Mouse (Mus musculus) heart, adult 11 months (tissue): ENCODE data around the gene Etfrf1.

Experiments used
- DNase-seq: peaks from one replicate; pipeline ENCODE4 v3.0.0; 2022

The Etfrf1 gene

GRCm38 (mm10) chr6:145234391-145234790, 23.5 kb downstream of the Etfrf1 start:
- no peak for DNase-seq

DNA sequence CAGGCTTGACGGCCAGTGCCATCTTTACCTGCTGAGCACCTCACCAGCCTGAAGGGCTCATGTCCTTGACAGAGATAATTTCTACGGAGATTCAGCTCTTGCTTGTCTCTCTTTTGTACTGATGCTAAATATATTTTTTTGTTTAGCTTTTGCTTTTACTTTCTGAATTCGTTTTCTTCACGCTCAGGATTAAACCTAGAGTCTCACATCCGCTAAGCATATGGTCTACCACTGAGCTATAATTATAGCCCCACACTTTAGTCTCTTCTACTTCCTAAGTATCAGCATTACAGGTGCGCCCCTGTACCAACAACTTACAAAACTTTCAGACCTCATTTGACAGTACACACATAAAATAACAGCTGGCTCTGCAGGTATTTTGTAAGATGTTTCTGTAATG, 24.4 kb downstream of the Etfrf1 start:
- peak; percentile 61 for DNase-seq

DNA sequence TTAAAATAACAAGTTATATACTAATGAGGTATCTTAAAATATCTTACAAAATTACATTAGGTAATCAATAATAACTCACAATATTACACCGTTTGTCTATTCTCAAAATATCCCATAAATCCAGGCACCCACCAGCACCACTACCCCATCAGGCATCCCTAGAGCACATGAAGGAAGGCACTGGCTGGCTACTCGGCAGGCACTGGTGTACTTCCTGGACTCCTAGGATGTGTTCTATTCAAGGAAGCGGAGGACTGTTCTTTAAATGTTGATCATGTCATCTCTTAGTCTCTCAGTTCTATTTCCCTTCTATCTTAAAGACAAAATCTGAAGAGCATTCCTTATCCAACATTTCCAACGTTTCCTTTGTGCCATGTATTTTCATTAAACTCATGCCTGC, 26.2 kb downstream of the Etfrf1 start:
- DNase-seq, result peak; percentile 66

- no peak for DNase-seq
These were observed 29.4 kb downstream of the Etfrf1 start for GRCm38 (mm10) chr6:145240285-145240684.

DNA sequence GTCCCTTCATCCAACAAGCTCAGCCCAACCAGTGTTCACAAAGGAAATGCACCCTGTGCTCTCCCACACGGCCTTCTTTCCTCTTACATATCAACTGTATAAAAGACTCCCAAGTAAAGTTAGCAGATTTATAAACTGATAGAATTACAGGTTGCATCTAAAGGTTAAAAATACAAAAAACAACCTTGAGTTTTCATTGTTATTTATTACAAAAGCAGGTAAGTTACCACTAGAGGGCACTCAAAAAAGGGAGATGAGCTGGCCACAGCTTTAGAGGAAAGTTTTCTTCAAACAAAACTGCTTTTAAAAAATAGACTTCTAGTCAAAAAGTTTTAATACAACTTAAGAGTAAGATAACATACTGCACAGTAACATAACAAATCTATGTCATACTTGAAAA, 31.6 kb downstream of the Etfrf1 start:
- DNase-seq, result no peak

DNA sequence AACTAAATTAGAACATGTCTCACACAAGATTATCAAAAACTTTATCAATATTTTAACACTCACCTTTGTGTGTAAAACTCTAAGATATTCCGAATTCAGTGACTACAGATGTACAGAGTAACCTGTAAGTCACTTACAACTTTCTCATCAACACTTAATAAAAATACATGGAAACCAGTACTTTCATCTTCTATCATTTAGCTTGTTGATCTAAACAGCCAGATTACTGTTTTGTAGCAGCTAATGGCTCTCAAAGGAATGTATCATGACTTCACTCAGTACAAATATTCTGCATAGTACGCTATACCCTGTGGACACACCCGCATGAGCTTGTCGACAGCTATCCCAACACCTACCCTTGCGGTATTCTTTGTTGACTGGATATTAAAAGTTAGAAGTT, 35.9 kb downstream of the Etfrf1 start:
- DNase-seq, result no peak

GRCm38 (mm10) chr6:145247886-145248285, 37.0 kb downstream of the Etfrf1 start:
- DNase-seq, result peak; percentile 82

DNA sequence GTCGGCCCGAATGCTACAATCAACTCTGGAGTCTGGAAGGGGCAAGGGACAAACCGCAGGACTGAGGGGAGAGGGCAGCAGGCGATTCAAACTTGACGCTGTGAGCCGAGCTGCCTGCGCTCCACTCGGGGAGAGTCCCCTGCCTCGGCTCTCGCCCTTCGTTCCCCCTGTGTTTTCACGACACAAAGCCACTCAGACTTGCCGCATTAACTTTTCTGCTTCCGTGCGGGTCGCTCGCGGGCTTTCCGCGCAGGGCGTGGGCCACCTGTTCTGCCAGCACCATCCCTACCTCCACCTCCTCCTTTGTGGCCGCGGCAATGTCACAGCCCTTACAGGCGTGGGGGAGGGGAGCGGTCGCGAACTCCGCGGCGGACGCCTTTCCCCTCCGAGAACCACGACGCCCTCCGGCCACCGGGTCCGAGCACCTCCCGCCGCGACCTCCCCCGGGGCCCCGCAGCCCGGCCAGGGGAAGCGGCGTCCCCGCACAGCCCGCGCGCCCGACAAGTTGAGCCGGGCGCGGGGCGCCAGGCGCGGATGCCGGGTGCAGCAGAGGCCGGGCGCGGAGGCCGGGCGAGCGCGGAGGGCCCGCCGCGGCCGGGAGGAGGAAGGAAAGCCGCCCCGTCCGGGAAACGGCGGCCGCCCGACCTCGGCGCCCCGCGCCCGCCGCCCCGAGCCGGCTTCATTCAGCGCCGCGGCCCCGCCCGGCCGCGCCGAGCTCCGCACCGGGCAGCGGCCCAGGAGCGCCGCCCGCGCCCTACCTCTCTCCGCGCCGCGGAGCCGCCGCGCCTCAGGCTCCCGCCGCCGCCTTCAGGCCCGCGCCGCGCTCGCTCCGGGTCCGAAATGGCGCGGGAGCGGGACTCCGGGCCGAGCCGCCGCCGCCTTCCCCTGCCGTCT, 38.6 kb downstream of the Etfrf1 start:
- DNase-seq, result peak; percentile 97

- peak; percentile 99 for DNase-seq
These were observed 39.4 kb downstream of the Etfrf1 start, which contains the start of gene Kras for GRCm38 (mm10) chr6:145250185-145250791. Gene Kras, minus strand, starts transcription at chr6:145250239.

- DNase-seq, result no peak
These were observed 39.9 kb downstream of the Etfrf1 start for GRCm38 (mm10) chr6:145250820-145251219.

- DNase-seq, result peak; percentile 97
These were observed 45.2 kb downstream of the Etfrf1 start for GRCm38 (mm10) chr6:145255952-145256700.

- DNase-seq, result peak; percentile 91
These were observed 45.8 kb downstream of the Etfrf1 start for GRCm38 (mm10) chr6:145256701-145257073.

GRCm38 (mm10) chr6:145262314-145262713, 51.4 kb downstream of the Etfrf1 start:
- DNase-seq, result no peak
